Mouse (Mus musculus) adrenal gland, postnatal 25 days (tissue): ENCODE data around the gene Boc. TPM values are rescaled to one million over a fixed set of nuclear protein-coding genes. Genes with fewer than 3 reads are reported as not detected.

ENCODE experiments used
- DNase-seq: peaks from one replicate; pipeline ENCODE4 v3.0.0; 2021; ENCODE audit warnings: mixed read lengths
- total RNA-seq: library from RNA; stranded (reverse); gene quantifications from 2 replicates; pipeline ENCODE4 v1.2.3, GENCODE M21; 2021

Boc gene
- total RNA-seq, 1 experiment from 2014 or later = 55.9 TPM

DNA sequence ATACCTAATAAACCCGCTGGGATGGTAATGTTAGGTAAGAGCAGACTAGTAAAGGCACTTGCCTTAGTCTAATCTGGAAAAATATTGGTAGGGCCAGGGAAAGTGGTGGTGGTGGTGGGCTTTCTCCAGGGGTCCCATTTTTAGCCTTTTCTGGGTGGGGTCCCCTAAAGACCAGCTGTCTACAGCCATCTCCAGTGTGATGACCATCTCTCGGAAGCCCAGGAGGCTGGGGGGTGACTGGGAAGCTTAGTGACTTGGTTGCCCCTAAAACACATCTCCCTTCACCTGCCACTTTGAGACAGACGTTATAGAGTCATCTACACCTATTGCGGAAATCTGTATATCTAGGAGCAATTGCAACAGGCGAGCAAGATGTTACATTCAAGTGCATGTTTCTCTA lies 6.0 kb downstream of the Boc start:
- no peak for DNase-seq

DNA sequence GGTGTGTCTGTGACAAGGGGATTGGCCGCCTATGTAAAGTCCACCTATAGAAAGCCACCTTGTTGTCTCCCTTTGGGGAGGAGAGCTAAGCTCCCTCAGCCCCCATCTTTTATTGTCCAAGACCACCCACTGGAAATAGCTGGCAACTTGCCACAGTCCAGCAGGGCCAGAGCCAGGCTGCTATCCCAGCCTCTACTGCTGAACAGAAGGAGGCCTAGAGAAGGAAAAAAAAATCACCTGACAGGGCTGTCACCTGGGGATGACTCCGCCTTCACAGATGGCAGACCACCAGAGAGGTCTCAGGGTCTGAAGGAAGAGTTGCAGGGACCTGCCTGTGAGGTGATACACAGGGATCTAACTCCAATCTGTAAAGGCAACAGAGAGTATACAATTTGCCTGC lies 6.7 kb downstream of the Boc start:
- DNase-seq = no peak

DNA sequence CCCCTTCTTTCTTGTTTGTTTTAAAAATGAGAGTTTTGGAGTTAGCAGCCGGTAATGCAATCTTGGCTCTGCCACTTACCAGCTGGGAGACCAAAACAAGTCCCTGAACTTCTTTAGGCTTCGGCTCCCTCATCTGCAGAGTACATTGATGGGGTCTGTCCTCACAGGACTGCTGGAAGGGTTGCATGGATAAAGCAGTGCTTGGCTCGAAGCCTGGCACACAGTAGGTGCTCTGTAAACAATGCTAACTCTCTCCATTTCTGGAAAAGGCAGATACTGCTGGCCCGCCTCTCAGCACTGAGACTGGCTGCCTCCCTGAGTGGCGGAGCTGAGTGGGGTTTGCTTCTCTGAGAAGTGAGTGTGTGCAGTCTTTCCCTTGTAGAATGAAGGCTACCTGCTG lies 7.2 kb downstream of the Boc start:
- no peak for DNase-seq

DNA sequence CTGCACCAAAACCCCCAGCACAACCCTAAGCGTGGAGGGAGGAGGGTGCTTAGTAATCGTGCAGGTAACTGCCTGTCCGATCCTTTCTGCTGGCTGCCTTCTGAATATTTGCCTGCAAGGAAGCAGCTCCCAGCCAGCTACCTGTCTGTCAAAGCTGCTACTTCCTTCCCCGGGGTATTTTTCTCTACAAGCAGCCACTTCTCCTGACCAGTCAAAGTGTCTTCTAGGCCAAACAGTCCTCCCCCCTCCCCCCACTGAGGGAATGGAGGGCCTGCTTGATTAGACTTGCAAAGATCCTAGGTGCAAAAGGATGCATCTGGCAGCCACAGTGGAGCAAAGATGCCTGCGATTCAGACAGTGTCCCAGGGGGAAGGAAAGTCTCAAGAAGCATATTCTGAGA lies 7.9 kb downstream of the Boc start:
- no peak for DNase-seq

DNA sequence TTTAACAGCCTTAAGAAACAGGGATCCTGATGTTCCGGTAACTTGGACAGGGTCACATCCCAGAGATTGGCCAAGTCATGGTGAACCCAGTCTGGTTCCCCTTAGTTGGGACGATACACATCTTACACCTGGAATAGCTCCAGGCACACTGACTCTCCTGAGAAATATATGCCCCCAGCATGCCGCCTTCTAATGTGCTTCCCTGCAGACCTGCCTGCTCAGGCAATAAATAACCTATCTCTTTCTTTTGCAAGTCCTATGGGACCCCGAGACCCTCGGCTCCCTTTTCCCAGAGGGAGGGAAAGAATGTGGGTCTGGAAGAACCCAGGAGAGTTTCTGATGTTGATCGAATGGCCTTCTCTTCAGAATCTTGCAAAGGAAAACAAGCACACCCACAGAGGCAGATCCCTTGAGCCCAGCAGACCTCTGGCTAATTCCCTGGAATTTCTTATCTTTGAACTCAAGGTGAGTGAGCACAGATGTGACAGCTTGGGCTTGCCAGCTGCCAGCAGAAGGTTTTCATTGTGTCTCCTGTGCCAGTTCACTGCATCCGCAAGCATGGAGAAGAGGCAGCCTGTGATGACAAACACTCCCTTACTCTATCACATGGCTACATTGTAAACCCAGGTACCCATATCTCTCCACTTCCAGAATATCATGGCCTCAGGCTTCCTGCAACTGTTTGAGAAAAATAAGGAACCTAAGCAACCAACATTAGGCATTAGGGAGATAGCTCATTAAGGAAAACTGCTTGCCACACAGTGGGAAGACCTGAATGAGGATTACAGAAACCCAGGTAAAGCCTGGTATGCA lies 8.6 kb downstream of the Boc start:
- no peak for DNase-seq

DNA sequence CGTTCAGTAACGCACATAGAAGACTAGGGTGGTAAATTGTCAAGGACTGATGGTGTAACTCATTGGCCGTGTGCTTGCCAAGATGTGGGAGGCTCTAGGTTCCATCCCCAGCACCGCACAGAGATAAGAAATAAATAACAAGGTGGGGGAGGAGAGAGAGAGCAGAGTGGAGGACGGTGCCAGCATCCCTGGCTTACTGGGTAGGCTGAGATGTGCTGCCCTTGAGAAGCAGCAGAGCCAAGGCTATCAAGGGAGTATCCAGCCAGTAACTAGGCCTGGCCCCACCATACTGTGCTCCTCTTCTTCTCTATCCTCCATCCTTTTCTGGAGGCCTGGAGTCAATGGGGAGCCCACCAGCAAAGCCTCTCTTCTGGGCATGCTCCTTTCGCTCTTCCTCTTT lies 9.3 kb downstream of the Boc start:
- DNase-seq = no peak

DNA sequence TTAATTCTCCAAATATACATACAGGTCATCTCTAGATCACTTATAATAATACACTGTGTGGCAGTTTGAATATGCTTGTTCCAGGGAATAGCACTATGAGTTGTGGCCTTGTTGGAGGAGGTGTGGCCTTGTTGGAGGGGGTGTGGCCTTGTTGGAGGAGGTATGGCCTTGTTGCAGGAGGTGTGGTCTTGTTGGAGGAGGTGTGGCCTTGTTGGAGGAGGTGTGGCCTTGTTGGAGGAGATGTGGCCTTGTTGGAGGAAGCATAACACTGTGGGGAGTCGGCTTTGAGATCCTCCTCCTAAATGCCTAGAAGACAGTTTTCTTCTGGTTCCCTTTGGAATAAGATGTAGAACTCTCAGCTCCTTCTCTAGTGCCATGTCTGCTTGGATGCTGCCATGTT lies 10.7 kb downstream of the Boc start:
- no peak for DNase-seq

DNA sequence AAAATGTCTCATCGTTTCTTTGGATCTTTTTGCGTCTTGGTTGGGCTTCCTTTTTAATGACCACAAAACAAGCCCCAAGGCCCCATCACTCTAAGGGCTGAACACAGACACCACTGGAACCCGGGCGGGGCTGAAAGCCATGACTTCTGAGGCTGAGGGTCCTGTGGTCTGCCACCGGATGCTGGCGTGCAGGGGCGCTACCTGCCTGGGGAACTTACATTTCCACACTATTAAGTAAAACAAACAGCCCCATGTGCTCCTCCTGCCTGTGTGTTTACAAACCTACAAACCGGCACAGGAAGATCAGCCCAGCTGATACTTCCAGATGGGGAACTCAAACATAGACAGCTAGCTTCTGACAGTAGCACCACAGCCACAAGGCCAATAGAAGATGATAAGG lies 11.9 kb downstream of the Boc start:
- no peak for DNase-seq

DNA sequence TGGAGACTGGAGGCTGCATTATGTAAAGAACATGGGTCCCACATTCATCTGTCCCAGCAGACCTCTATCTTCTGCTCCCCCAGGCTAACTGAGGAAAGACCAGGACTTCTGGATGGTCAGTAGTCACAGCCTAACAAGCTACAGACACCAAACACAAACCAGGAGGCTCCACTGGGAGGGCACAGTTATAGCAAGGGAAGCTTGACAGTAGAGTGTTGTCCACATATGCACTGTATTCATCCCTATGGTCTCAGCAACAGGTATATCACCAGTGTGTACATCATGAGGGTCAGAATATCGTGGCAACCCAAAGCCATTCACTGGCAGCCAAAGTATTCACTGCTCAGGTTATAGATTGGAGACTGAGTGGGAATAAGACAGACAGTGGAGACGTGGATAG lies 12.8 kb downstream of the Boc start:
- DNase-seq = no peak

DNA sequence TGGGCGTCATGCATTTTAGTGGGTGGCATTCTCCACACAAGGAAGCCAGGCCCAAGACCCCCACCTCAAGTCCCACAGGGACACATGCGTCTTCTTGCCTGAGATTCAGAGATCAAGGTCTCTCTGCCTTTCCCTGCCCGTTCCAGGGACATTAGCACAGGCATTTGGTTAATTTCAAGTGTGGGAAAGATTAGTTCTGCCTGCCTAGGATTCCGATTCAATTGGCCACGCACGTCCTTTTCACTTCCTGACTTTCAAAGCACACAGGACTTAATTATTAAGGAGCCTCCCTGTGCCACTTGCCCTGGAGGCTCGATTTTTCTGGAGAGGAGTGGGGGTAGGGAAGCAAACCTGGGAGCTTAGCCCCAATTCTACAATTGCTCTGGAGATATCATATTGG lies 13.5 kb downstream of the Boc start:
- no peak for DNase-seq

DNA sequence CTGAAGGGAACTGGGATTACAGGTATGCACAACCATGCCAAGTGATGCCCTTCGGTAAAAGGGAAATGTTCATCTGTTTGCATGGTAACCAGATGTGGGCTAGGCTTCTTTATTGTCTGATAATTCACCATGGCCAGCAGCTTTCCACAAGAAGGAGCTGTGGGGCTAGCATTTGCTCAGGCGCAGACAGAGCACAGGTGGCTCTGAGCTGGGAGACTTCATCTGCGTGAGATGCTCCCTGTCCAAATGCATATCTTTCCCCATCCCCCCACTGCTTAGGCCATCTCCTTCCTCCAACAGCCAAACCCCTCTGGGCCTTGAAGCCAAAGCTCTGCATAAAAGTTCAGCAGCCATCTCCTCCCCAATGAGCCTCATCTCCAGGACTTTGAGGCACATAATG lies 15.6 kb downstream of the Boc start:
- DNase-seq = no peak

DNA sequence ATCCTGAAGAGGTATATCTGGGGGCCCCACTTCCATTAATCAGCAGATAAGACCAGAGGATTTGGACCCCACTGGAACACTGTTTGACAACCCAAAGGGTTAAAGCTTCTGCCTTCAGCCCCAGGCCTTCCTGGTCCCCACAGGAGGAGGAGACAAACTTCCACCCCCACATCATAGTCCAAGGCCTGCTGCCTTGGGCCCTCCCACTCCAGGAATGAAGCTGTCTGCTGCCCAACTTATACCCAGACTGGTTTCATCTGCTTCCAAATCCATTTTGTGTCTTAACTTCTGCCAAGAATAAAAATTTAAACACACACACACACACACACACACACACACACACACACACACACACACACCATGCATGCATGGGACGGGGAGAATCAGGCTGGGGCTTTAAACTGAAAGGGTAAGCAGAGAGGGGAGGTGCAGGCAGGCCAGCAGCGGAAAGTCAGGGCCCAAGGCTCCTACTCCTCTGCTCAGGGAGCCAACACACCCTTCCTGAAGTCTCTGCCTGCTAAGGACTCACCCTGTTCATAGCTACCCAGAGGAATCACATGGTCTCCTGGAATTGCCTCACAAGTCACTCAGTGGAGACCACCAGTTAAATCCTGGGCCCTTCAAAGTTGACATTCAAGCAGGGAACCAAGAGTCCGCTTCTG lies 16.5 kb downstream of the Boc start:
- peak; percentile 40 for DNase-seq

DNA sequence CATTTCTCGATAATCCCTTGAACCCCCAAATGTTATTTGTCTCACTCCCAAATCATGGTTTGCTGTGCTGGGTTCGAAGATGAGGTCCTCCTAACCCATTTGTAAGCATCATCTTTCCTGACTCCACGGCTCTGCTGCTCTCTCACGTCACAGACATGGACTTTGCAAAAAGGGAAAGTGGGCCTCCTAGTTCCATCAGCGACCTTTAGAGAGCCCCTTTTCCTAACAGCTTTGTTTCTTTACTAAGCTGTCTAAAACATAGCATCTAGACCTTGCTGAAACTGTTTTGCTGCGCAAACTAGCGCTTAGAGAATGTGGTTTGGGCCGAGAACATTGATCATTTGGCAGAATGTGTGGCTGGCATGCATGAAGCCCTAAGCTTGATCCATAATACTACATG lies 19.1 kb downstream of the Boc start:
- no peak for DNase-seq

DNA sequence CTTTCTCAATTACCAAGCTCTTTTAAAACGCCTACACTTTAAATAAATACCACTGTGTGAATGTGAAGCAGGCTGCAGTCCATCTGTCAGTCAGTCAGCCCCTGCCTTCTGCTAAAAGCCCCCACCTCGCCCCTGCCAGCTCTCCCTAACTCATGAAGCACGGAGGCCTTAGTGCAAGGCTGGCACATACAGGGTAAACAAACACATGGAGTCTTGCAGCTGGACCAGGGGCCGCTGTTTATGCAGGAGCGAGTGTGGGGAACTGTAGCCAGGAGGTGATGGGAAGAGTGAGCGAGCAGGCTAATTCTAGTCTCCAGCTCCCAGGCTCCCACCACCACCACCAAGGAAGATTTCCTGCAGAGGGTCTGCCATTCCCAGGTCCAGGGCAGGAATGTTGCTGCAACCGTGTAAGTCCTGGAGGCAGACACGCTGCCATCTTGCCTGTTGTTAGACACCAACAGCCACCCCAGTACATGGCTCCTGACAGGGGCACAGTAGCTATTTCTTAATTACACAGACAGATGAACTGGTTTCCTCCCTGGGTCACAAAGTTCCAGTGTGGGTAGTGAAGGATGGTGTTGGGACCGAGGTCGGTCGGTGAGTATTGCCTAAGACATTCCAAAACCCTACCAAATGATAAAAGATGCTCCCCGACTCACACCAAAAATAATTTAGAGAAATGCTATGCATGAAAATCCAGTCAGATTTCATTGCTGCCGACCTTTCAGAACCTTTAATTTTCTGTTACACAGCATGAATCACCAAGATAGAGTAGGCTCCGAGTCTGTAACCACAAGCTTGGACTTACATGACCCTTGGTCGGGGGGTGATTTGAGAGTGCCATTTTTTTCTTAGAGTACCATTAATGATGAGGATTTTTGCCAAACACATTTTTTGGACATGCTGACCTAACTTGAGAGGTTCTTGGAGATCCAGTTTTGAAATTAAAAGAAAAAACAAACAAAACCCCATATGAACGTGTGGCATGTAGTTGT lies 20.0 kb downstream of the Boc start:
- no peak for DNase-seq

DNA sequence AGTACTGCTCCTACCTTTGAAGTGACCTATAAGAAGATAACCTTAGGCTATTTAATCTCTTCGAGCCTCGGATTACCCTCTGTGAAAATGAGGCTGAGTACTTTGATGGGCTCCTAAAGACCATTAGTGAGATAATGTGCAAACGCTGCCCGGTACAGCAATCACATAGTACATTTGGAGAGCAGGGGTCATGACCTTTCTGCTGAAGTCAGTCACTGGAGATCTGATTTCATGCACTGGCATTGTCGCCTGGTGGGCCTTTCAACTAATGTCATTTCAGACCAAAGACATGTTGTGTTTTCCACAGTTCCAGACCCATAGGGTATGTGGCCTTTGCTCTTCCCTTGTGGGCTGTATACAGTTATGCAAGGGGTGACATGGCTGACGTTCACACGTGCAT lies 24.6 kb downstream of the Boc start:
- no peak for DNase-seq

DNA sequence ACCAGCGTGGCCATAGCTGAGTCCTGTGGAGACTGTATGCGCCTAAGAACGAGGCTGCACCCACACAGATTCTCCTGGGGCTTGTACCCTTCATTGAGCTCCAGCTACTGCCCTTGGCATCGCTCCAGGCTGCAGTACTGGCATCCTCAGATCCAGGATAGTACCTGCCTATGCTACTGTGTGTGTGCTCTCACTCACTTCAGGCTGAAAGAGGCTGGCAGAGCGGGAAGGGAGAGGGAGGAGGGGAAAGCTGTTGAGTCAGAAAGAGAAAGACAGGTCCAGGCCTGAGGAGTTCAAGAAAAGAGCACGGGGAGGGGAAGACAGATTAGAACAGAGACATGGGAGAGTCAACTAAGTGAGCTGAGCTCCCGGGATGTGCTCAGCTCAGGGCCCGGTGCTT lies 25.2 kb downstream of the Boc start:
- DNase-seq = no peak

DNA sequence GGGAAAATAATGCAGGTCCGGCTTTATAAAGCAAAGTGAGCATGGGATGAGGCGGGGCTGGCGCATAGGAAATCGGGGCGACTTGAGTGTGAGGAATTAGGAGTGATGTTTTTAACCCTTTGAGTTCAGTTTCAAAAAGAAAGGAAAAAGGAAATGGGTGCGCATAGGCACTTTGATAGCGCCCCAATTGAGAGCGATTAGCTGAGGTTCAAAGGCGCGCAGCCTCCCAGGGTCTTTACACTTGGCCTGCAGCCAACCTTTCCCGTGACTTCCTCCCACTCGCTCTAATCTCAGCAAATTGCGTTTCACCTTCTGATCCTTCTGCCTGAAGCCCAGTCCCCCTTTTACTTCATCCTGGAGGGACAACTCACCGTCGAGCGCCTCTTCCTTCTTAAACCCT lies 25.8 kb downstream of the Boc start:
- no peak for DNase-seq

DNA sequence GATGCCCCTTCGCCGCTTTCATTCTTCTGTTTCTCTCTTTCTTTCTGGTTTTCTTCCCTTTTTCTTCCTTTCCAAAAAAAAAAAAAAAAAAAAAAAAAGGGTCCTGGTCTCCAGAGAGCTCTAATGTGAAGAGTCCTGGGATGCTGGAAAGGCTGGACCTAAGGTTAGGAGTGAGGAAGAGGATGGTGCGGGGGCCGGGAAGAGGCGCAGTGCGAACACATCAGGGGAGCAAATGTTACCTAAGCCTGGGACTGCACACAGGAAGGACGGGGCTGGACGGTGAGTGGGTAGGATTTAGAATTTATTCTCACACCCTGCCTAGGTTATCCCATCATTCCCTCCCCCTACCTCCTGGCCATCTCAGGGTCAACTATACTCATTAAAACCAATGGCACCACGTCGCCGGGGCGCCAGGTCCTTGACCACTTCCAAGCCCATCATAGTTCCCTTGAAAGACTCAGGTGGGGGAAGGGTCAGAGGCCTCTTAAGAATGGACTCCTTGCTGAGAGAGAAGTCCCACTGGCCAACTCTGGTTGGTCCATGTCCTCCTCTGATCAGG lies 27.4 kb downstream of the Boc start:
- DNase-seq = no peak

DNA sequence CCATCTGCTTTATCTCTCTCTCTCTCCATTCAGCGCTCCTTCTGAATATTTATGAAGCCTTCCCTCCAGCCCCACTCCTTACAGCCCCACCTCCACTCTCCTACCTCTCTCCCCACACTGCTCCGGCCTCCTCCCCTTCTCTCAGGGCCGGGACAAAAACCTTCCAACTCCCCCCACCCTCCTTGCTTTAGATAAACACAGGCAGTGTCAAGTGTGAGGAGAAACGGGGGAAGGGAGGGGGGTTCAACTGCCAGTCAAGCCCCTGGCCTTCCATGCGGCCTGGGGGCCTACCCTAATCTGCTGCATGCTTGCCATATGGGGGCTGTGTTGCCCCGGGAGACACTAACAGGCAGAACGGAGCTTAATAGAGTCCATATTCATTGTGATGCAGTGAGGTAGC lies 27.9 kb downstream of the Boc start:
- no peak for DNase-seq

DNA sequence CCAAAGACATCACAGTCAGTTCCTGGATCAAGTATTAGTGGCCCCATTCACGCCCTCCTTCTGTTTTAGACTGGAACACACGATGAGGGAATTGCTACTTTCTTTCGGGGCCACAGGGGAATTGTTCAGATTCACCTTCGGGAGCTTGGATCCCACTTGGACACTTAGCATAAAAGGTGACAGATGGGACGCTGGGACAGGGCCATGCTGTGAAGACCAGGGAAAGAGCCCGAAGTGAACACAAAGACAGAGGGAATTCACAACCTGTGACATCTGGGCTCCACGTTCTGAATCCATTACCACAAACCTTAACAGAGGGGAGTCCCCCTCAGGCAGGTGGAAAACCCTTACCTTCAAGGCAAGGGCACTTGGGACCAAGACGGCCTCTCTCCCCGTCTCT lies 28.5 kb downstream of the Boc start:
- DNase-seq = no peak

DNA sequence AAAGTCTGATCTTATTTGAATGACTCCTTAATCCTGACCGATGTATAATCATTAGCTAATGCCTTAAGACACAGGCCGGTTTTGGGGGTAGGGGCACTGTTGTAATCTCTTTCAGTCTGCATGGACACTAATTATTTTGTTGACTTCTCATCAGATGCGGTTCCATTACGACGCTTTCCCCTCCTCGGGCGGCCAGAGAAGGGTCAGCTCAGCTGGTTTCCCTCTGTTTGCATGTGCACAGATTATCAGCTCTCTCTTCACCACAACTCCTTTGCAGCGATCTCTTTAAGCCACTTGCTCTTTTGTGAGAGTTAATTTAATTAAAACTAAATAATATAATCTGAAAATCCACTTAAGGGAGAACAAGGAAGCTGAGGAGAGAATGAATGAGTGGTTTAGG lies 29.0 kb downstream of the Boc start:
- DNase-seq = no peak

DNA sequence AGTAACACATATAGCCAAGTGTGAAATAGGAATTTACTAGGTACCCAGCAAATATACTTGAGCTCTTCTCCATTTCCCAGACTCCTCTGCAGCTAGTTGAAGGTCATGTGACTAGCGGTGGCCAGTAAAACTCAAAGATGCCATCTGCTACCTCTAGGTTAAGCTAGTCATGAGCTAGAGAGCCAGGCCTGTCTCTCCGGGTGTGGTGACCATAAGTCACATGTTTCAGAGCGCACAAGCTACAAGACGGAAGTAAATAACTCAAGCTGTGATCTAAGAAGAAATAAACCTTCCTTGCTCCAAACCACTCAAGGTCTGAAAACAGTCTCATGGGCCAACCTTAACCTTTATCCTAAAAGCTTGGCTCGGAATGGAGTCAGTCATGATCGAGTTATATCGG lies 29.7 kb downstream of the Boc start:
- DNase-seq = no peak
